Mouse (Mus musculus): Measurements from ENCODE around the gene Rnf220. TPM values are rescaled to one million over a fixed set of nuclear protein-coding genes. Genes with fewer than 3 reads are reported as not detected.
A peak's percentile ranks its signal among the peaks of the same experiment; 100 is the strongest.

Gene Rnf220
- total RNA-seq, 4 experiments from 2014 or later, result 95.3 to 135 (median 115) TPM

DNA sequence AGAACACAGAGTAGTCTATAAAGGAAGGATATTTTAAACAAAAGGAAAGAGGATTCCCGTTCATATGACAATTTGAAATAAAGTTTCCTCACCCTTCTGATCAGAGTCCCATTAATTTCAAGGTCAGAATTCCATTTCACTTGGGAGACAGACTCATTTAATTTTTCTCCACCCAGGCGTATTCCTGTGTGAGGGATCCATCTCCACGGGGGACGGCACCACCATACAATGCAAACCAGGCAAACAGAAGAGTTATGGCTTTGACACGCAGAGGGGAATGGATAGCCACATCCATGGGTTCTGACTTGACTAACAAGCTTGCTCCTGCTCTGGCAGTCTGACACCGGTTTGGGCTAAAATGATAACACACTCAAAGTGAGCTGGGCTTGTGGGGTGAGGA, 9.4 kb downstream of the Rnf220 start:
- DNase-seq, result no peak

GRCm38 (mm10) chr4:117486188-117486587, 10.7 kb downstream of the Rnf220 start:
- DNase-seq, result no peak

GRCm38 (mm10) chr4:117485045-117485780, 11.6 kb downstream of the Rnf220 start:
- no peak for DNase-seq

- peak; percentile 17 for DNase-seq
Measured at GRCm38 (mm10) chr4:117484256-117485044, 12.4 kb downstream of the Rnf220 start.

DNA sequence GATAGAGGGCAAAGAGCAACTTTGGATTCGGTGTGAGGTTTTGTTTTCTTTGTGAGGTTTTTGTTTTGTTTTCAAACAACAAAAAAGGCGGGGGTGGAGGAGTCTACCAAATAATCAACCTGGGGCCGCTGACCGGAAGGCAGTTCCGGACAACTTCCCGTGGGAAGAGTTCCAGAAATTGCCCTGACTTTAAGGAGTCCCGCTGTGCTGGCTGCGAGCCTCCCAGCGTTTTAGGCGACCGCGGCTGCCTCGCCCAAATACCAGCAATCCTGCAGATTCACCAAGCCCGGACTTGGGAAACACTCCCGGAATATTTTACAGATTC, 13.0 kb downstream of the Rnf220 start:
- peak; percentile 21 for DNase-seq

DNA sequence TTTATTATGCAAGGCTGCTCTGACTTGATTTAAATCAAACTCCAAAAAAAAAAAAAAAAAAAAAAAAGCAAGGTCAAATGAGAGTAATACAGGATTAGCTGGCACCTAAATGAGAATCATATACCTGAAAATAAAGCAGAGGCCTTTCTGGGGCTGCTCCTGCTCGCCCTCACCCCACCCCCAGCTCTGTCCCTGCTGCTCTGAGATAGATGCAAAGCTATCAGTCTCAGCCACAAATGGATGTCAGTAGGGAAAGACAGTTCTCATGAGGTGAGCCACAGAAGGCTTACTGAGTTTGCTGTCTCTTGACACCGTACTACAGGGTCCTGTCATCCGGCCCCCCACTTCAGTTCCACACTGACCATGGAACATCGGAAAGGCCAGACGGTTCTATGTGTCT, 14.7 kb downstream of the Rnf220 start:
- DNase-seq, result no peak

DNA sequence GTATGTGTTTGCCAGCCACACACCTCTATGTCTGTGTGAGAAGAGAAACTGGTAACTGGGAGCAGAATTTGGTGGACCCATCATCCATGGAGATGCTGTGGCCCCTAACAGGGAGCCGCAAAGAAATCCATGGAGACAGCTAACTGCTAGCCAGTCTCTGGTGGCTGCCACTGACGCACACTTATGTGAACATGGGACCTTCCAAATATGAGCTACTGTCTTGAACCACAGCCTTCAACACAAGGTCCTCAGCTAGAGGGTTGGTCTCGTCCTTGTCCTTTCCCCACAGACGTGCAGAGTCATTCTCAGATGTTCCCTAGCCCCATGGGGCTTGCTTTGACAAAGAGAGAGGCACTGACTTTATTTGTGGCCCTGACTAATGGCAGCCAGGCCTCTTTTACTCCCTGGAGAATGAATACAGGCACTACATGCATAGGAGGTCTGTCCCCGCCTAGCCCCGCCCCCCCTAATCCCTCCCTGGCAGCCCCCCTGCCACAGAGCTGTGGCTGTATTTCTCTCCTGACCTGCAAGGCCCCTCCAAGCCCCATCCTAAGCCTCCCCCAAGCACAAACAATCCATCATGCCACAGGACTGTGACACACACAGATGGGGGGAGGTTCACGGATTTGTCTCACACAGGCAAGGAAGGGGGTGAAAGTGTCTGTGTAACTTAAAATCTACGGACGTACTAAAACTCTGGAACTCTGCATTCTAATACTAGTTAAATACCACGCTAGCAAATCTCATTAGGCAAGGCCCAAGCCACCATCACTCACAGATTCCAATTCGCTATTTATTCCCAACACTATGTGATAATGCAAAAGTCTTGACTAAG, 16.0 kb downstream of the Rnf220 start:
- peak; percentile 49 for DNase-seq

DNA sequence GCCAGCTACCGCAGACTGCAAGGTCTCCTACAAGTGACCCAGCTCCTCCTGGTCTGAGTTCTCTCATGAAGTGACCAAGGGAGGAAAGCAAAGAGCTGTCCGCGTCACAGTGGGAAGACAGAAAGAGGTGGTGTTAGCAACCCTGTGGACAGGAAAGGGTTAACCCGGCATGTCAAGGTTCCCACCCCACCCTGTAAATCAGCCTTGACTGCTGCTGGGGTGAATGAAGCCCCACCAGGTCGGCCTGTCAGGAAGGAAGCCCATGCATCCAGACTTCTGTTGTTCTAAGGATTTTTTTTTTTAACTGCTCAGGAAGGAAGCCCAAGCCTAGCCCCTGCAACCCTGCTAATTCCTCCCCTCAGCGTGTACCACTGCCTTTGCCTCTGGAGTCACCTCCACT, 16.9 kb downstream of the Rnf220 start:
- peak; percentile 5 for DNase-seq

DNA sequence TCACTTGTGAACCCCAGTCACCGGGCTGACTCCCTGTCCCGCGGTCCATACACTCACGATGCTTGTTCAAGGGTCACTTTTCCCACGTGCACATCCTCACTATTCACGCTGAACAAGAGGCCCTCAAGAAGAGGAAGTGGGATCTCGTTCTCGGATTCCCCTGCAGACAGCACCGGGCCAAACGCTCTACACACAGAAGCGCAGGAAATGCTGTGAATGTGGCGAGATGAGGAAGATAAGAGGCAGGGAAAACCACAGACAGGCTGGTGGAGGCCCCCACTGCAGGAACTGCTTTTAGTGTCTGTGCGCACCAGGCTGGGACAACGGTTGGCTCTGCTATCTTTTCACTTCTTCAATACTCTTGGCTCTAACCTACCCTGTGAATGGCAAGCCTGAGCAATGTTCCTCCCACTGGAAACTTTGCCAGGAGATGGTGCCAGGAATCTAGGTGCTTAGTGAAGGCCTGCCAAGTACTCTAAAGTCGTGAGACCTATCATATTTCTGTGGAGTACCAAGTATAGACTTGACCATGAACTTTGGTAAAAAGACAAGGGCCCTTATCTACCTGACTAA, 18.7 kb downstream of the Rnf220 start:
- peak; percentile 18 for DNase-seq

DNA sequence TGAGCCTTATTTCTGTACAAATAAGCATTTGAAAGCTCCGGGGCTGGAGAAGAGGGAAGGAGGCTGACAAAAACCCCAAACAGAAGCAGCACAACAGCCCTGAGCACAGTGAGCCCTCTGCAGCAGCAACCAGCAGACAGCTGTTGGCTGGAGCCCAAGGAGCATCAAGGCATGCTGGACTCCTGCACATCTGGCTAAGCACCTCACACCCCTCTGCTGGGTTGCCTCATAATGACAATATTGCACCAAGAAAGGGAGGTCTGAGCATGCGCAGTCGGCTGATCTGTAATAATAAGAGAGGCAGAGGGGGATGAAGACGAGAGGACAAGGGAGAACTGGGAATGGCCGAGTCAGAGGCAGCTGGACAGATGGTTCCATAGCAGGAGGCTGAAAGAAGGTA, 19.5 kb downstream of the Rnf220 start:
- DNase-seq, result no peak

- DNase-seq, result no peak
Measured at GRCm38 (mm10) chr4:117476777-117477176, 20.1 kb downstream of the Rnf220 start.

DNA sequence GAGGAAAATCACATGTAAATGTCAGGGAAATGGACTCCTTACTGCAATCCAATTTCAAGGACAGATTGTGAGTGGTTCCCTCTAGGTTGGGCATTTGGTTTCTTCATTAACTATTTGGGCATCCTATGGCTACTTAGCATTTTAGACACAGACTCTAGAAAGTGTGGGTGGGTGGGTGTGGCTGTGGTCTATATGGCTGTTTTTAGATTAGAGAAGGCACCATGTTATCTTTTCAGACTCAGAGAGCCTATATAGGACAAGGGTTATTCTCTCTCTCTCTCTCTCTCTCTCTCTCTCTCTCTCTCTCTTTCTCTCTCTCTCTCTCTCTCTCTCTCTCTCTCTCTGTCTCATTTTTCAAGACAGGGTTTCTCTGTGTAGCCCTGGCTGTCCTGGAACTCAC, 20.5 kb downstream of the Rnf220 start:
- DNase-seq, result no peak

- DNase-seq, result no peak
Measured at GRCm38 (mm10) chr4:117473985-117474354, 22.9 kb downstream of the Rnf220 start.

DNA sequence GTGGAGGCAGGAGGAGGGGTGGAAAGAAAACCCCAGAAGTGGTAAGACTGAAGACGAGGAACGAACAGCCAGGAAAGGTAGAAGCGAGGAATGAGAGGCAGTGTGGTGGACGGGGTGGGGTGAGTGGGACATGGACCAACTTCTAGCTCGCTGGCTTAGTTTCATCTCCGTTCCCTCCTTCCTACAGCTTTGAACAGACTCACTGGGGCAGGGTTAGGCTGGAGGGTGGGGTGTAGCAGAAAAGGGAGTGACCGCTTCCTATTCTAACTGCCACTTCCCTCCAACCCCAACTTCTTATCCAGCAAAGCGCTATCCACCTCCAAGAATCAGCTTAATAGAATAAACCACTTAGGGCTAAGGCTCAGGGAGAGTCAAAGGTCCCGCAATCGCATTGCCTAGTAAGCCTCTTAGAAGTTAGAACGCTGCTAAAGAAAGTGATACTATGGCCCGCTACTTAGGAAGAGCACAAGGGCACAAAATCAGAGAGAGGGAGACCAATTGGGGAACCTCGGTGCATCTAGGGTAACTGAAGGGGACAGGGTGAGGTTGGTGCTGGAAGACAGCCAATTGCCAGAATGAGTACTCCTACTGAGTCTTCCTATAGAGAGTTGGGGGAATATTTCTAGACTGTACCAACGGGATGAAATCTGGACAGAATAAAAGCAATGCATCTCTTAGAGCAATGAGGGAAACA, 23.4 kb downstream of the Rnf220 start:
- no peak for DNase-seq

DNA sequence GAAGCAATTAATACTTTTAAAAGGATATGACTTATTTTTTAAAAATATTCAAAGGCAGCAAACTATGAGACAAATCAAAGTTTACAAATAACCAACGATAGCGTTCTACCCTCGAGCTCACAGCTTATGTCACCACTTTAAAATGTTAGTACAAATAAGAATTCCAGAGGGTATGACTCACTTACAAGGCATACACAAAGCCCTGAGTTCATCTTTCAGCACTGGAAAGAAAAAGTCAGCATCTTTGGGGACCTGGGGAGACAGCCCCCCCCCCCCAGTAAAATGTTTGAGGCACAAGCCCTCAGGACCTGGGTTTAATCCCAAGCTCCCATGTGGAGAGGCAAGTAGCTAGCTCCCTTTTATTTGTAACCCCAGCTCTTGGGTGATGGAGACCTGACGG, 27.4 kb downstream of the Rnf220 start:
- no peak for DNase-seq

DNA sequence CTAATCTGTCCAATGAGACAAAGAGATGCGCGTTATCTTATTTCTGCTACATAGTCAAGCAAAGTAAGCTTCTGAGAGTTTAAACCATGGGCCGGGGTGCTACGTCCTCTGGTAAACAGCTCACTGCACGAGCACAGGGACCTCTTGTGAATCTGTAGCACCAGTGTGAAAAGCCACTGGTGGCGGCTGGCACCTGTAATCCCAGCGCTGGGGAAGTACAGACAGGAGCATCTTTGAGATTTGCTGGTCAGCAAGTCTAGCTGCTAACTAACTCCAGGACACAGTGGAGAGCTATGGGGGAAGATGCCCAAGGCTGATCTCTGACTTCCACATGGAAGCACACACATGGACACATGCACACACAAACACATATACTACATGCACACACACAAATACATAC, 28.9 kb downstream of the Rnf220 start:
- no peak for DNase-seq

DNA sequence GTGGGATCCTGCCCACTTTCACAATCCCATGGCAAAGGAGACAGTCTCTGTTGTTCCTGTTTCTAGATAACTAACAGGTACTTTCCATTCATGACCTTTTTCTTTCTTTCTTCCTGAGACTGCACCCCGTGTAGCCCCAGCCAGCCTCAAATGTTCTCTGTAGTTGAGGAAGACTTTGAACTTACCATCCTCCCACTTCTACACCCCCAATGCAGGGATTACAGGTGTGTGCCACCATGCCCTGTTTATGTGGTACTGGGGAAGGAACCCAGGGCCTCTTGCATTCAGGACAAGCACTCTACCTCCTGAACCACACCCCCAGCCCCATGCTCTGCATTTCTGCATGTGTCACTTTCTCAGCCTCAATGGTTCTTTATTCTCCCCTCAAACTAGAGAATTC, 47.7 kb downstream of the Rnf220 start:
- DNase-seq, result no peak

DNA sequence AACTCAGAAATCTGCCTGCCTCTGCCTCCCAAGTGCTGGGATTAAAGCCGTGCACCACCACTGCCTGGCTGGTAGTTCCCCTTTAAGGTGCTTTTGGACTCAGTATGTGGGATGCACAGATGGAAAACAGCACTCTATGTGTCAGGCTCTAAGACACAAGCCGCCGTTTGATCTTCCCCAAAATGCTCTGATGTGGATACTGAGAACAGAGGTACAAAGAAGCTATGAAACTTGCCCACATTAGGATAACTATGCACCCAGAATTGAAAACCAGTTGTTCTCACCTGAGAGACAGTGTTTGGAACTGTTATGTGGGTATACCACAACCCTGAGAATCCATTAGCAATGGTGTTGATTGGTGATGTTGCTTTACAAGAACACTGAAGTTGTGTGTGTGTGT, 48.9 kb downstream of the Rnf220 start:
- DNase-seq, result no peak

- DNase-seq, result no peak
Measured at GRCm38 (mm10) chr4:117445516-117446207, 51.2 kb downstream of the Rnf220 start.

DNA sequence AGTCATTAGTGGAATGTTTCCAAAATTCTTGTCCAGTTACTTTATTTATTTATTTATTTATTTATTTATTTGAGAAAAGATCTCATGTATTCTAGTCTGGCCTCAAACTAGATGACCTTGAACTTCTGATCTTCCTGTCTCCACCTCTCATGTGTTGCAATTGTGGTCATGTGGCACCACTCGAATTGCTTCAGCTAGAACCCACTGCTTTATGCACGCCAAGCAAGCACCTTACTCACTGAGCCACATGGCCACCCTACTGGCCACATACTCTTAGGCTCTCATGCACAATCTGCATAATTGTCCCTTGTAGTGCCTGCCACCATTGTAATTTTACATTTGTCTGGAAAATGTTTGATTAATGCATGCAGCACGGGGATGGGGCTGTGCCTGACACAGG, 57.9 kb downstream of the Rnf220 start:
- no peak for DNase-seq

- no peak for DNase-seq
Measured at GRCm38 (mm10) chr4:117438064-117438463, 58.8 kb downstream of the Rnf220 start.

All from adrenal gland, adult 8-10 months (tissue).